Mouse (Mus musculus): ENCODE results near the gene Daxx.

Daxx gene

GRCm38 (mm10) chr17:33920282-33921097 lies 11.3 kb downstream of the Daxx start:
- DNase-seq (ENCODE audit: inconsistent ontology term) = peak; percentile 92

- no peak for DNase-seq (ENCODE audit: inconsistent ontology term)
These were observed 12.1 kb downstream of the Daxx start for GRCm38 (mm10) chr17:33921361-33921760.

DNA sequence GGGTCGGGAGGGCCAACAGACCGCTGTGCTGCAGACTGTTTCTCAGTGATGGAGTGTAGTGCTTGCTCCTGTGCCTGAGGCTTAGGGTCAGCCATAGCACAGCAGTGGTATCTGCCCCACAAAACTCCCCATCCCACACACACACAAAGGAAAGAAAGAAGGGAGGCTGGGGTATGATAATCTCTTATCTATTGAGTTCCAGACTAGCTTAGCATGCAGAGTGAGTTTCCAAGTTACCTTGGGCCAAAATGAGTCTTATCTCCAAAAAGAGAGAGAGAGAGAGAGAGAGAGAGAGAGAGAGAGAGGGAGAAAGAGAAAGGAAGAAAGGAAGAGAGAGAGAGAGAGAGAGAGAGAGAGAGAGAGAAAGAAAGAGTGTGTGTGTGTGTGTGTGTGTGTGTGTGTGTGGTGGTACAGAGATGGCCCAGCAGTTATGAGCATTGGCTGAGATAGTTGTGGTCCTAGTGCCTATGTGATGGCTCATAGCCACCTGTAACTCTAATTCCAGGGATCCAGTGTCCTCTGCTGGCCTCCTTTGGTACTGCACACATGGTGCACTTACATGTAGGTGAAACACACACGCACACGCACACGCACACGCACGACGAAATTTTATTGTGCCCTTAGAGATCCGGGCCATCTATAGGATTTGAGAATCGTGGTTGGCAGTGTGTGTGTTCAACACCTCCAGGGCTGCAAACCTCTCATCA lies 15.5 kb downstream of the Daxx start:
- no peak for DNase-seq (ENCODE audit: inconsistent ontology term)

DNA sequence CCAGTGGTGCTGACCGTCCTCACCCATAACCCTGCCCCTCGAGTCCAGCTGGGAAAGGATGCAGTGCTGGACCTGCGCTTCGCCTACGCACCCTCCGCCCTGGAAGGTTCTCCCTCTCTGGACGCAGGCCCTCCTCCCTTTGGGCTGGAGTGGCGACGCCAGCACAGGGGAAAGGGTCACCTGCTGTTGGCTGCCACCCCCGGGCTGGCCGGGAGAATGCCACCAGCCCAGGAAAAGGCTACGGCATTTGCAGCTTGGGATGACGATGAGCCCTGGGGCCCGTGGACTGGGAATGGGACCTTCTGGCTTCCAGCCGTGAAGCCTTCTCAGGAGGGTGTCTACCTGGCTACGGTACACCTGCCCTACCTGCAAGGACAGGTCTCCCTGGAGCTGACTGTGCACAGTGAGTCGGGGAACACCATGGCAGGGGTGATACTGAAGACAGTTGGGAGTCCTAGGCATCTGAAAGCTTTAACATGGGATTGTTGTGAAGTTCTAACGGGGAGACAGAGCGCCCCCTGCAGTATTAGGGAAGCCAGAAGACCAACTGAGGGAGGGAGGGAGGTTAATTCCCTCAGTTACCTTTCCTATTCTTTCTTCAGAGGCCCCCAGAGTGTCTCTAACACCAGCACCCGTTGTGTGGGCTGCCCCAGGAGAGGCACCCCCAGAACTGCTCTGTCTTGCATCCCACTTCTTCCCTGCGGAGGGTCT lies 16.3 kb downstream of the Daxx start:
- no peak for DNase-seq (ENCODE audit: inconsistent ontology term)

DNA sequence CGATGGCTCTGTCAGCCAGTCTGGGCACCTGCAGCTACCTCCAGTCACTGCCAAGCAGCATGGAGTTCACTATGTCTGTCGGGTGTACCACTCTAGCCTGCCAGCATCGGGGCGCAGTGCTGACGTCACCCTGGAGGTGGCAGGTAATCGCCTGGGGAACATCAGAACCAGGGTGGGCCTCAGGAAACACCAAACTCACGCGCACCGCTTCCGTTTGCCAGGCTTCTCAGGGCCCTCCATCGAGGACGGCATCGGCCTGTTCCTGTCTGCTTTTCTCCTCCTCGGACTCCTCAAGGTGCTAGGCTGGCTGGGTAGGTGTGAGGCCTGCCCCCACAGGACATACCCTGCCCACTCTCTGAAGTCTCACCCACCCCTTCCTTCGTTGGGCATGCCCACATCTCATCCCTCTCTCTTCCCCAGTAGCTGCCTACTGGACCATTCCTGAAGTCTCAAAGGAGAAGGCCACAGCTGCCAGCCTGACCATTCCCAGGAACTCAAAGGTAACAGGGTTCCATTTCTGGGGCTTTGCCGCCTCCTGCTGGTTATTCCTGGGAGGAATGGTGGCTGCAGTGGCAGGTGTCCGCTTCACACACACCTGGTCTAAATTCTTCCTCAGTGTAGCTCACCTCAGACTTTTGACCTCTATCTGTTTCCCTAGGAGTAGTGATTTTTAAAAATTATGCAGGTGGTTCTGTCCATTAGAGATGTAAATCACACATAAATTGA lies 17.2 kb downstream of the Daxx start:
- DNase-seq (ENCODE audit: inconsistent ontology term) = no peak

GRCm38 (mm10) chr17:33928251-33928947 lies 19.2 kb downstream of the Daxx start:
- no peak for DNase-seq (ENCODE audit: inconsistent ontology term)

DNA sequence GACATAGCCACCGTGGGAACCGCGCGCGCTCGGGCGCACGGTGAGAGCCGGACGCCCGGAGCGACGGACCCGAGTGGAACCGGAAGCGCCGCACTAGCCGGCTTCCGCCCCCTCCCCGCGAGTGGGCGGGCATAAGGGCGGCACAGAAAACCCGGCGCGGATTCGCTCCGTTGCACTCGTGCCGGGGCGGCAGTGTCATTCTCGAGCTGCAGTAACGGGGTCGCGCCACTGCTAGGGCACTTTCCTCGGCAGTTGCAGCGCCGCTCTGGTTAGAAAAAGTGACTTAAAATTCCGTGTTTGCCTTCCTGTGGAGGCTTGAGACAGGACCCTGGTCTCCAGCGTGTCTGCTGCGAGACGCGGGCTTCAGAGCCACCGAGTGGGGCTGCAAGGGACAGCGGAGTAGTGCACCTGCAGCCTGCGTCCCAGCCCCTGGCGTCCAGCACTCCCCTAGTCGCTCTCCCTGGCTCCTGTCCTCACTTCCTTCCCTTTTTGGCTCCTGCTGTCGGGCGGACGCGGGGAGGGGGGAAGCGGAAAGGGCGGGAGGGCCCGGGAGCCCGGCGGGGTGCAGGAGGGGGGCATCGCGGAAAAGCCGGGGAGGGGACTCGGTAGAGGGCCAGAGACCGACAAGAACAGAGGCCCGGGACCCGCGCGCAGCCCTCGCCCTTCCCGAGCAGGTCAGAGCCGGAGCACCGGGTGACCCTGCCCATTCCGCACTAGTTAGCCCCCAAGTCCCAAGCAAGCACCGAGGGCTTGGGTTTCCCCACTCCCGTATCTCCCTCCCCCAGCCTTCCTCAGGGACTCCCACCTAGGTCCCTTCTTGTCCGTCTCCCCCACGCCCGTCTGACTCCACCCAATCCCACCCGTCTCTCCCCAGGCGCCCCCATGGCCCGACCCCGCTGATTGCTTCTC lies 20.4 kb downstream of the Daxx start, which contains the start of gene Rgl2:
Rgl2 (plus strand) TSS at position 173 of the 909 bp plus-strand sequence.
- peak; percentile 95 for DNase-seq (ENCODE audit: inconsistent ontology term)

- peak; percentile 77 for DNase-seq (ENCODE audit: inconsistent ontology term)
These were observed 21.3 kb downstream of the Daxx start for GRCm38 (mm10) chr17:33930280-33931158.

DNA sequence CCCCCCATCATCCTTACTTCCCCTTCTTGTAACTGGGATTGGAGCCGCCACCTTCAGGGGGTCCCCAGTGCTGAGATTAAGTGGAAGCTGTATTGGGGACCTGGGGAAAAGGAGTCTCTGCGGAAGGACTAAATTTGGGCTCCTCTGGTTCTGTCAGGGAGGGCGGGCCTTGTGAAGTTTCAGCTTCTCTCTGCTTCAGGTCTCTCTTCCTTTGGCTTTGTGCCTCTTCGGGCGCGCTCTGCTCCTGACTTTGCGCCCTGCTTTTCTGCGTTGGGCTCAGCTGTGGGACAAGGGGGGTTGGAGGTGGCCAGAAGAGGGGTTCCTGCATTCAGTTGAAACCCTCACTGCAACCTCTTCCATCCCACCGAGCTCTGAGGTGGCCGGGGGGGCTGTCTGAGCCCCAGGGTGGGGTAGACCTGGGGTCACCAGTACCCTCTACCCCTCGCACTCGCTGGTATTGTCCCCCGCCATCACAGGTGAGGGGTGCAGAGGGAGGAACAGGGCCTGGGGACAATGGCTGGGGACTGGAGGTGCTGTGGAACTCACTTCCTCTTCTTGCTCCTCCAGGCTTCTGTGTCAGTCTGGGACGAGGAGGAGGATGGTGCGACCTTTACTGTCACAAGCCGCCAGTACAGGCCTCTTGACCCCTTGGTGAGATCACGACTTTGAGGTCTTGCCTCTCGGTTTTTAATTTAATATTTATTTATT lies 22.1 kb downstream of the Daxx start:
- no peak for DNase-seq (ENCODE audit: inconsistent ontology term)

DNA sequence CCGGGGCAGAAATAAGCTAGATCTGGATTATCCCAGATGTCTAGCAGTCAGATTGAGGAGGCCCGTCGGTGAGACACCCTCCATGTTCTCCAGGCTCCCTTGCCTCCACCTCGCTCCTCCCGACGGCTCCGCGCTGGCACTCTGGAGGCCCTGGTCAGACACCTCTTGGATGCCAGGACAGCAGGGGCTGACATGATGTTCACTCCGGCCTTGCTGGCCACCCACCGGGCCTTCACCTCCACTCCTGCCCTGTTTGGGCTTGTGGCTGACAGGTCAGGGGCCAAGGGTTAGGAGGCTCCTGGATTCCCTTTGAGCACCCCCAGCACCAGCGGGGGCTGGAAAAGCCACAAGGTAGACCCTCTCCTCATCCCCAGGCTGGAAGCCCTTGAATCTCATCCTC lies 22.7 kb downstream of the Daxx start:
- no peak for DNase-seq (ENCODE audit: inconsistent ontology term)

GRCm38 (mm10) chr17:33932448-33932847 lies 23.2 kb downstream of the Daxx start:
- DNase-seq (ENCODE audit: inconsistent ontology term) = no peak

- DNase-seq (ENCODE audit: inconsistent ontology term) = no peak
These were observed 23.8 kb downstream of the Daxx start for GRCm38 (mm10) chr17:33932970-33933369.

DNA sequence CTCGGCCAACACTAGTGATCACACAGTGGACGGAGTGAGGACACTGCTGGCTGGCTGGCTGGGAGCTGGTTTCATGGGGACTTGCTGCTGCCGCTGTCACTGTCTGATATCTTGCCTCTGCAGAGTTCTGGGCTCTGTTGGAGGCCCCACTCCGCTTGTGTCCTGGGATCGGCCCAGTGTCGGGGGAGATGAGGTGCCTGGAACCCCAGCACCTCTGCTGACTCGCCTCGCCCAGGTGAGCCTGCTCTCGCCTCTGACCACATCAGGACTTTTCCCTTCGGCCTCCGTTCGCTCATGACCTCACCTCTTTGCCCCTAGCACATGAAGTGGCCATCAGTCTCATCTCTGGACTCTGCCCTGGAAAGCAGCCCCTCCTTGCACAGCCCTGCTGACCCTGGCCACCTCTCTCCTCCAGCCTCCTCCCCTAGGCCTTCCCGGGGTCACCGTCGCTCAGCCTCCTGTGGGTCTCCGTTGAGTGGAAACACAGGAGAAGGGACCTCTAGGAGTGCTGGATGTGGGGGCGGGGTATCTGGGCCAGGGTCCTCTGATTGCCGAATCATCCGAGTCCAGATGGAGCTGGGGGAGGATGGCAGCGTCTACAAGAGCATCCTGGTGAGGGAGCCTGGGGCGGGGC lies 26.3 kb downstream of the Daxx start:
- DNase-seq (ENCODE audit: inconsistent ontology term) = no peak

GRCm38 (mm10) chr17:33936993-33937392 lies 27.8 kb downstream of the Daxx start:
- DNase-seq (ENCODE audit: inconsistent ontology term) = no peak

GRCm38 (mm10) chr17:33938783-33939182 lies 29.6 kb downstream of the Daxx start:
- no peak for DNase-seq (ENCODE audit: inconsistent ontology term)

DNA sequence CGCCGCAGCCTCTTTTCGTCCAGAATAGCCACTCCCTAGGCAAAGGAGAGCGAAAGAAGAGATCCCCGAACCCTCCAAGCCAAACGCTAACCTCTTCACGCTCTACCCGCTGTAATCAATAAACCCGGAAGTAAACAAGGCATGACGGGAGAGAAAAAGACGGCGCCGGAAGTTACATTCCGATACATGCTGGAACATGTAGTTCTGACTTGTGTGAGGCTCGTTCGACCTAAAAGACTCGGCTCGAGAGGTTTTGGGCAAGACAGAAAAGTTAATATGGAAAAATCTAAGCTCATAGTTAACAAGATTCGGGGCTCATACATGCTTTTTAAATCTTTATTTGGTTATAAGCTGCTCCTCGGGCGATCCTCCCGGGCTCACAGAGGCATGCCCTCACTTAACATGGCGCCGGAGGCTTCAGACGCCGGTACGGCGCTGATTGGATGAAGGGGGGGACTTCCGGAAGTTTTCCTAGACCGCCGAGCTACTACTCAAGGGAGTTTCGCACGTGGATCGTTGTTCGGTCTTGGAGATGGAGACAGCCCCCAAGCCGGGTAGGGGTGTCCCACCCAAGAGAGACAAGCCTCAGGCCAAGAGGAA lies 31.1 kb downstream of the Daxx start, which contains the start of the genes Pfdn6 and Wdr46:
Pfdn6 (minus strand) TSS at position 138 of the 600 bp plus-strand sequence.
Wdr46 (plus strand) TSS at position 455 of the 600 bp plus-strand sequence.
- DNase-seq (ENCODE audit: inconsistent ontology term) = peak; percentile 94

GRCm38 (mm10) chr17:33940981-33941380 lies 31.8 kb downstream of the Daxx start:
- peak; percentile 36 for DNase-seq (ENCODE audit: inconsistent ontology term)

Measured in Muller cell, postnatal 12 days (primary cell).